Mouse (Mus musculus) retina, embryonic 14.5 days (tissue): Measurements from ENCODE around the gene Tmem184b.

Experiments used
- DNase-seq: peaks from one replicate; pipeline ENCODE4 v3.0.0-alpha.2; 2015; ENCODE audit warnings: low spot score

Tmem184b gene

DNA sequence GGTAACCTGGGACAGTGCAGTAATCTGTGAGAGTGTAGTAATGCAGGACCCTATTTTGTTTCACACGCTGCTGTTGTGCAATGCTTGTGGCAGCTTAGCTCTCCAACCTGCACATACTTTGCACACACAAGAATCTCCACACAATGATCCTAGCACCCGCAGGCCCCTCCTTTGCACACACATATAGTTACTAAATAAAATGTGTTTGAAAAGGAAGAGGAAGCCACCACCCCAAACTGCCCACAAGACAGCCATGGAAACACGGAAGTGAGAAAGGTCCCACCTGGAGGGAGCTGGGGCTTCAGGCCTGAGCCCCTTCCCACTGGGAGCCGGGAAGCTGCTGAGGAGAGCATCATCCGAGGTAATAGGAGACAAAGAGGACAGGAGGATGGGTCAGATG, 64.4 kb downstream of the Tmem184b start:
- DNase-seq: no peak

DNA sequence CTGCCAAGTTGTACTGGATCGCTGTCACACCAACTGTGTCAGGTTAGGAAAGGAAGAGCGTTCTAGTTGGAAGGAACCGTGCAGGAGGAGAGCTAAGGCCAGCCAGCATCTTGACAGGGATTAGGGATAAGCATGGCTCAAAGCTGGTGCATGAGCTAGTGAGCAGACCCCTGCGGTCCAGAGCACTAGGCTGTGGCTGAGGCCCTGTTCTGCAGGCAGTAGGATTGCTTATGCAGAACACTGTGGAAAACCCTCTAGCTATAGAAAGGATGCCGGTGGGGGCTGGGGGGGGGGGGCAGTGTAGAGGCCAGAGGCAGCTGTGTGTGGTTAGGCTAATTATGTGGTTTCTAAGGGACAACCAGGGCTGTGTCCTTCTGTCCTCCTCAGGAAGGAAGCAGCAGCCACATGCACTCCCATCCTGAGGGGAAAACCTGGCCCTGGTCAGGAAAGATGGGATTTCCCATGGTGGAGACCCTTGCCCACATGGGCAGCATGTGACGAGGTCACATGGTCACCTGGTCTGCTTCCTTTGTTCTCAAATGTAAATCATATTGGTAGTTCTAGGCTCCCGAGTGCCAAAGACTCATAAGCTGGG, 68.2 kb downstream of the Tmem184b start:
- no peak for DNase-seq

DNA sequence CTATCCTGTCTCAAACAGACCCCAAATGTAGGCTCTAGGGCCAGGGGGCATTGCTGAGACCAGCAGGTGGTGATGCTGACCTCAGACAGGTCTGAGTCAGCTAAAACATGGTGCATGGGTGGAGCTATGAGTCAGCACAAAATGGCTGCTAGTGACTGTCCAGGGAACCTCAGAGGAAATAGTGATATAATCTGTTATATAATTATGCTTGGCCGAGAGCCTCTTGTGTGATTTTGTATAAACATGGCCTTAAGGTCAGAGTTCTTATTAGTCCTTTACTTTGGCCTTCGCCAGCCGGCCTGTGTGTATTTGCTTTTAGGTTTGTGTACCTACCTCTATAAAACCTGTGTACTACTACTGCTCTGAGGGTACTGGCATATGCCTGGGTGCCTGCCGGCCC, 70.0 kb downstream of the Tmem184b start:
- DNase-seq: no peak

DNA sequence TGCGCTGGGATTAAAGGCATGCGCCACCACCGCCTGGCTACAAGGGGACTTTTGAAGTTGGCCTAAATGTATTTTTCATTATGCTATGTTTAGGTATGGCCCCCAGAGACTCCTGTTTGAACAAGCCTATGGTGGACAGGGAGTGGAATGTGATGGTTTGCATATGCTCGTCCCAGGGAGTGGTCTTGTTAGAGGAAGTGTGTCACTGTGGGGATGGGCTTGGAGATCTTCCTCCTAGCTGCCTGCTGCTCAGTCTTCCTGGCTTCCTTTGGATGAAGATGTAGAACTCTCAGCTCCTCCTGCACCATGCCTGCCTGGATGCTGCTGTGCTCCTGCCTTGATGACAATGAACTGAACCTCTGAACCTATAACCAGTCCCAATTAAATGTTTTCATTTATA, 72.8 kb downstream of the Tmem184b start:
- DNase-seq: no peak

DNA sequence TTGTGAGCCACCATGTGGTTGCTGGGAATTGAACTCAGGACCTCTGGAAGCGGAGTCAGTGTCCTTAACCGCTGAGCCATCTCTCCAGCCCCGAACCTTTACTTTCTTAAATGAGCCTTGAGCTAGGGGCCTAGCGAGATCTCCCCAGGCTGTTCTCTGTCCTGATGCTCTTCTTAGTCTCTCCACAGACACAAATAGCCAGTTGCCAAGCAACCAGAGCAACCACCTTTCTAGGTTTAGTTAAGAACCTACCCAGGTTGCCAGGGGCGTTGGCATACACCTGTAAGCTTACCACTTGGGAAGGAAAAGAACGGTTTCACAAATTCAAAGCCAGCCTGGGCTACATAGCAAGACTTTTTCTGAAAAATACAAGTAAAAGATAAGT, 73.4 kb downstream of the Tmem184b start:
- no peak for DNase-seq

DNA sequence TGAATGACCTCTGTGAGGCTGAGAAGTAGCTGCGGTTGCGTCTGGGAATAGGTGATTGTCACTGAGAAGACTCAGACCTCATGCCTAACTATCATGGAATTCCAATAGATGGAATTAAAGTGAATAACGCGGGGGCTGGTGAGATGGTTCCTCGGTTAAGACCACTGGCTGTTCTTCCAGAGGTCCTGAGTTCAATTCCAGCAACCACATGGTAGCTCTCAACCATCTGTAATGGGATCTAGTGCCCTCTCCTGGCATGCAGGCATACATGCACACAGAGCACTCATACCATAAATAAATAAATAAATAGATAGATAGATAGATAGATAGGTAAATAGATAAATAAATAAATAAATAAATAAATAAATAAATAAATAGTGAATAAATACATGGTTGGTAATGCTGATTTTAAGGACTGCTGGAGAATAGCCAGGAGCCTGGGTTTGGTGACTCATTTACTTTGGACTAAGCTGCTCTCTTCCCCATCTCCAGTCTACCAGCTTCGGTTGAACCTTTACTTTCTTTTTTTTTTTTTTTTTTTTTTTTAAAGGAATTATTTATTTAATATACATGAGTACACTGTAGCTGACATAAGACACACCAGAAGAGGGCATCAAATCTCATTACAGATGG, 73.9 kb downstream of the Tmem184b start:
- DNase-seq: no peak

DNA sequence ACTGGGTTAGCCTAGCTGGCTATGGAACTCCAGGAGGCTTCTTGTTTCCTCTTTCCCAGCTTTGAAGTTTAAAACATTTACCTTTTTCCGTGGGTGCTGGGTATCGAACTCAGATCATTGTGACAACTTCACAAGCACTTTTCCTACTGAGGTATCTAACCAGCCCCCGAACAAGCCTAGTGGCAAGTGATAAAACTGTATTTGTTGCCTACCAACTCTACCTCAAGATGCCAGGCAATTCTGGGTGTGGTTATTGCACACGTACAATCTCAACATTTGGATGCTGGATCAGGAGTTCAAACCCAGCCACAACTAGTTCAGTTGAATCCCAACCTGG, 74.5 kb downstream of the Tmem184b start:
- DNase-seq: no peak

DNA sequence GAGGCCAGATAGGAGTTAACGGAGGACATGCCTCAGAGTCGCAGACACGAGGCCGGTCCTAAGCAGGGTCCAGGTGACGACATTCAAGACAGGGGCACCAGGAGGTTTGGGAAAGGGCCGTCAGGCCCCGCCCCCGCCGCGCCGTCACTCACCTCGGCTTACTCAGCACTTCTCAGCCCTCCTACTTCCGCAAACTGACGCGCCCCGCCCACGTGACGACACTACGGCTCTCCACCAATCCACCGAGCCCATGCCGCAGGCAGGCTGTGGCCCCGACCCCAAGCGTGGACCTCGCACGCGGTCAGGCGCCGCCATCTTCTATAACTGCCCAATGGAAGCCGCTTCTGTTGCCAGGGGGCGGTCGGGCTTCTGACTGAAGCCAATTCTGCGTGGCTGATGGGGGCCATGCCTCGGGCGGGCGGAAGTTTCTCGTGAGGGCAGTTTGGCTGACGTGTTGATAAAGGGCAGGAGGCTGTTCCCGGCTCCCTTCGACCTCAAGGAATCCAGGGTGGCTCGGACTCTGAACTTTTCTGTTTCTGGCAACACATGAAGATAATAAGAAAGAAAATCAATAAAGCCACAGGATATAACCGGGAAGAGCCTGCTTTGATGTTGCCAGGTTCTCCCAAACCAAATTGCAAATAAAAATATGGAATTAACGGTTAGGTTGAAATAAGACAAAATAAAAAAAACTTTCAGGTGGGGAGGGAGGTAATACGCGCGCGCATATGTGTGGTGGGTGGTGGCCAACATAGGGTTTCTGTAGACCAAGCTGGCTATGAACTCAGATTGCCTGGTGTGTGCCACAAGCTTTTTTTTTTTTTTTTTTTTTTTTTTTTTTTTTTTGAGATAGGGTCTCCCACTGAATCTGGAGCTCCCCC, 75.1 kb downstream of the Tmem184b start, which contains the start of gene Pla2g6:
TSS of gene Pla2g6 (minus strand) at position 333 of the 881 bp plus-strand sequence.
- DNase-seq: peak; percentile 99

DNA sequence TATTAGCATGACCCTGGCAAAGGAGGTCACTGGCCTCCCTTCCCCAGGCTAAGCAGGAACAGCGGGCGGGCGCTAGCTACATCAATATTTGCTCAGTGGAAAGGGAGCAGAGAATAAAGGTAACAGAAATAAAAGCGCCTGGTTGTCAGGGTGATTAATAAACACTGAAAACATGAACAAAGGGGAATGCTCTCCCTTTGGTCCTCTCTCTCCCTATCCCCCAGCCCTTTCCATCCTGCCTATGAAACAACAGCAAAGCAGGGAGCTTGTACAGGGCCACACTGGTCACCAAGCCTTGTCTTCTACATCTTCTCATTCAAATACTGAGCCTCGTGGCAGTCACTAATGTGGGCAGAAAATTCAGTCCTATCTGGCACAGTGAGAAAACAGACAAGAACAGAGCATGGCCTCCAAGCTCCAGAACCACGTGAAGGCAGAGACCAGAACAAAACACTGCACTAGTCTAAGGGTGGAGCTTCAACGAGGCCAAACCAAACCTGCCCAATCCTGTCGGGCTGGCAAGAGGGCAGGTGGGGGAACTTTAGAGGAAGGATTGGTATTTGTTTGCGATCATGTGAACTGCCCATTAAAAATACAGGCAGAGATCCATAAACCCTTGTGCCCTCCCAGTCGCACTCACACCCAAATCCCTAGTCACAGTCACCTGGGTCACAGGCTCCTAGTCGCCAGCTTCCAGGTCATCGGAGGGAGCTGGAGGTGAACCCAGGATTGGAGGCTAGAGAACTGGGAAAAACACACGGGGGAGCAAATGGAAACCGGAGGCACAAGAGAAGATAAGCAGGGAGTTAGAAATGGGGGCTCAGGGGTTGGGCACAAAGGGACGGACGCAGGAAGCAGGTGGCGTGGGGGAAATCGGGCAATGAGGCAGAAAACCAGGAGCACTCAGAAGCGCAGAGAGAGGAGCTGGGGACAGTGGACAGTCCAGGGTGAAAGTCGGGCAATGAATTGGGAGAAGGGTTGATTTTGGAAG, 76.1 kb downstream of the Tmem184b start:
- peak; percentile 52 for DNase-seq

DNA sequence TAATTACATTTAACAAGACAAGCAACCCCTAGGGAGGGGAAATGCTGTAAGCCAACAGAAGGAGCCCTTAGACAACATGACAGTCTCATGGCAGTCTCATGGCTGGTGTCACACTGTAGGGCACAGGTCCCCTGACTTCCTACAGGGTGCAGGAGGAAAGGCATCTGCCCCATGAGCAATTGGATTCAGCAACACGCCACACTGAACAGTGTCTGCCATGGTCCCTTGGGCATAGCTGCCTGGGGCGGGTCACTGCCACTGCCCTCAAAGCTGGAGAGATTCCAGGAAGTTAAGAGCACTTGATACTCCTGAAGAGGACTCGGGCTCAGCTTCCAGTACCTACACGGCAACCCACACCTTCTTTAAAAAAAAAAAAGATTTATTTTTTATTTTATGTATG, 77.1 kb downstream of the Tmem184b start:
- no peak for DNase-seq

DNA sequence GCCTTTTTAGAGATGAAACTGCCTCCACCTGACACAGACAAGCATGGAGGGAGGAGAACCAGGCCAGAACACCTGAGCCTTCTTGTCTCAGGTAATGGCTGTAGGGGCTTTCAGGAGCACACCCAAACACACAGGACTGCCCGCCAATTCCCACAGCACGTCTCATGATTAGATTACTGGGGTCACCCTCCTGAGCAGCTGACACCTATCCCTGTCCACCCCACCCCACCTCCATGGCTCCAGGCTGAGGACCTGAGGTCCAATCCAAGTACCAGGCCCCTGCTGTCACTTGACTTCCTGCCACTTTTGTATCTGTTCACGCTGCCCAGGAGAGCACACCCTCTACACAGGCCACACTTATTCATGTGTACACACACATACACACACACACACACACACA, 77.6 kb downstream of the Tmem184b start:
- no peak for DNase-seq

DNA sequence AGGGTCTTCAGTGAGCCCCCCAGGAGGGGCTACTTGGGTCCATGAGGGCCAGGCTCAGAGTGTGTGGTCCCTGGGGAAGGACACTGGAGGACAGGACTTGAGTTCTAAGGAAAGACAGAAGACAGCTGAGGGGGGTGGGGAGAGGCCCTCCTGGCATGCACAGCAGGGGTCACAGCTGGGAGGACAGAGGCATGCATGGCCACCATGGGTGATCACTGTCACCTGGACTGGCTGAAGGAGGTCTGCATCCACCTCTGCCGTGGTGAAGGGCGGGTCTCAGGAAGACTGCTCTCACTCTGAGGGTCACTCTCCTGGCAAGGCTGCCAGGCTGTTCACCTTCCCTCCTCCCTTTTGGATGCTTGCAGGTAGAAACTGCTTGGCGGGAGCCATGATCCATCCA, 79.0 kb downstream of the Tmem184b start:
- no peak for DNase-seq

DNA sequence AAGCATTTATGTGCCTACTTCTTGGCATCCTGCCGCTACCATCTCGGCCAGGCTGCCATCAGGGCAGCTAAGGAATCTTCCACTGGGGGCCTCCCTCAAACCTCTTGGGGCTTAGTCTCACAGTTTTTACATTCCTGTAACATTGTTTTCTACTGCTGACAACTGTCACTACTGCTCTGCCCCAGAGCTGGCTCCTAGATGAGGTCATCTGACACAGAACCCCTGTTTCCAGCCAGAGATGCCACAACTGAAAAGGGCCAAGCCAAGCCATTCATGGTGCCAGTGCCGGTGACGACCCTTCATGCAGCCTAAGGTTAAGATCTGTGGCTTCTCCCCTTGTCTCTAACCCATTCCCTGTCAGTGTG, 79.6 kb downstream of the Tmem184b start:
- DNase-seq: no peak

DNA sequence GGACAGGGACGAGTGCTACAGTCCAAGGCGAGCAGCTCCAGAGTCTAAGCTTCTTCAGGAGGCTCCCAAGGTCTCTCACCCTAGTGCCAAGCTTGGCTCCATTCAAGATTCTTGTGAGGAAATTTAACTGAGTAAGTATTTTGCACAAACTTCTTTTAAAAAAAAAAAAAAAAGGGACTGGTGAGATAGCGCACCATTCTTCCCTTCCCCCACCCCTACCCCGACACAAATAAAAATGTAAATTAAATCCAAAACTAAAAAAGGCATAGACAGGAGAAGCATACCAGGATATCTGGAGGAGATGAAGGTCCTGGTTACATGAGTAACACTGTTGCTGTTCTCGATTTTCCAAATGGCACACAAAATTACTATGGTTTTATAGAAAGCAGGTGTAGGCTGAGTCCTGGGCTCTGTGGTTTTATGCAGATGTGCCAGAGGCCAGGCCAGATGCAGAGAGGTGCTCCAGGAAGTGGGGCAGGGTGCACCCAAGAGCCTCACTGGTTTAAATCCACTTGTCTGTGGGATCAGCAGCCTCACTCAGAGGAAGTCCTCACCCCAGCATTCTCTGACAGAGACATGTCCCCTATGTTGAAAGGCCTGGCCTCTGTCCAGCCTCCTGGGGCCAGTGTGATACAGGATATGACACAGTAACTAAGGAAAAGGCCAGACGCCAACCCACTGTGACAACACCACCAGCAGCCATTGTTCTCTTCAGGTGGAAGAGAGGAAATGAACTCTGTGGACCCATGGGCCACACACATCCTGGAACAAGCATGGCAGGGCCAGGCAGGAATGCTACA, 80.2 kb downstream of the Tmem184b start:
- no peak for DNase-seq

DNA sequence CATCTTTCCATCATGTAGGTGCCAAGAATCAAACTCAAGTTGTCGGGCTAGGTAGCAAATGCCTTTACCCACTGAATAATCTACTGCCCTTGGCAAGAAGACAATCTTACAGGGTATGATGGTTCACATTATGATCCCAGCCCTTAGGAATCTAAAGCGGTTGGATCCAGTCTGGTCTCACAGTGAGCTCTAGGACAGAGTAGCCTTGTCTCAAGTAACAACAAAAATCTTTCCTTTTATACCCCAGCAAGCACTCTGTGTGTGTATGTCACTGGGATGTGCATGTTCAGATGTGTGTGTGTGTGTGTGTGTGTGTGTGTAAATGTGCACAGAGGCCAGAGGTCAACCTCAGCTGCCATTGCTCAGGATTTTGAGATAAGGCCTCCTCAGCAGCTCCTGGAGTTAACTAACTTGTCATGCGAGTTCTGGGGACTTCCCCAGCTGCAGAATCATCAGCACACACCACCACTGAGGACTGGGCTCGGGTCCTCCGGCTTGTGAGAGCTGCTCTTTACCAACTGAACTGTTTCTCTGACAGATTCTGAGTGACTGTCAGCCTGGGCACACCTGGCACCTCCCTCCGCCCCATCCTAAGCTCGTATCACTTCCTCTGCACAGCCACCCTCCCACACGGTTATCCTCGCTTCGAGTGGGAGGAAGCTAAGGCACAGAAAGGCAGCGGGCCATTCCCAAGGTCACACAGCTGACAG, 80.9 kb downstream of the Tmem184b start:
- no peak for DNase-seq

DNA sequence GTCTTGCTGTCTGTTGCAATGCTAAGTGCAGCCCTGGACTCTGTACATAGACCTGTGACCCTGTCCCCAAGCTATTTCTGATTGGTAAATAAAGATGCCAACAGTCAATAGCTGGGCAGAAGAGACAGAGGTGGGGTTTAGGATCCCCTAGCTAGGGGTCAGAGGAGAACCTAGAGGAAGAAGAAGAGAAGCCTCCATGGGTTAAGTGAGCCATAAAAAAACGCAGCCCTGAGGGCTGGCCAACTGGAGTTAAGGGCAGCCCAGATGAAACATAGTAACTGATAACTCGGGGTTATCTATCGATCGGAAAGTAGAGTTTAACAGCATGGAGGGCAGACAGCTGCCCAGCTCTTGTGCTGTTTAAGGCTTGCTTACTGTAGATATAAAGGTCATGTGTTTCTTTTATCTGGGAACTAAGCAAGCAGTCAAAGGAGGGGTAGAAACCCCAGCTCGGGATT, 81.6 kb downstream of the Tmem184b start:
- DNase-seq: no peak

DNA sequence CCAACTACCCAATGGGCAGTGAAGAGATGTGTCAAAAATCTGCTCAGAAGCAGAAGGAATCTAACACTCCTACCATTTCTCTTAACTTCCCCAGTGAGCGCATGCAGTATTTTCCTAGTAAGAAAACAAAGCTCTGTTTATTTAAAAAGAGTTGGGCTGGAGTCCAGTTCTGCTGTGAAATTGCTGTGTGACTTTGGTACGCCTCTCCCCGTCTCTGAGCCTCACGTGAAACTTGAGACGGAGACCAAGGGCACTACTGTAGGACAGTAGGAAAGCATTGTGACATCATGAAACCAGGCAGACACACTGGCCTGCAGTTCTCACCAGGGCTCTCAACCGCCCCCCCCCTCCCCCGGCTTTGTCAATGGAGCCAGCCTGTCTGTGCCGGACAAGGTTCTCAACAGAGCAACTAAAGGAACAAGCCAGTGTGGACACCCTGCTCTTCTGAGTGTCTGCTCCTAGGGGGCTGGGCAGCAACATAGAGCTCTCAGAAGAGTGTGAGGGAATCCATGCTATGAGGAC, 89.5 kb downstream of the Tmem184b start:
- DNase-seq: no peak
